Mouse (Mus musculus) limb, embryonic 14.5 days (tissue): Measurements from ENCODE around the gene Zswim4. TPM values are rescaled to one million over a fixed set of nuclear protein-coding genes. Genes with fewer than 3 reads are reported as not detected.

Experiments
- ATAC-seq: fragments of 200-750 bp; cut with Nextera tagmentation; 2 replicates; pipeline ENCODE4 v1.8.0; 2017; ENCODE audit warnings: low read depth, moderate number of reproducible peaks, moderate TSS enrichment; ENCODE audit not compliant: low FRiP score
- DNase-seq: peaks from one replicate; pipeline ENCODE4 v3.0.0-alpha.2; 2015; ENCODE audit warnings: low spot score
- H3K27ac ChIP-seq: fragments of 300-500 bp; sonication (generic); replicated peaks from 2 replicates; pipeline ENCODE4 v1.5.1; 2014; ENCODE audit warnings: low read depth, mild to moderate bottlenecking, low read length, moderate library complexity, mixed read lengths
- H3K27me3 ChIP-seq: fragments of 300-500 bp; sonication (generic); 2 replicates; pipeline ENCODE4 v1.6.1; 2014; ENCODE audit warnings: low read length, mixed read lengths; ENCODE audit not compliant: control insufficient read depth, insufficient read depth
- H3K36me3 ChIP-seq: fragments of 300-500 bp; sonication (generic); 2 replicates; pipeline ENCODE4 v1.6.1; 2014; ENCODE audit warnings: mild to moderate bottlenecking, low read length, moderate library complexity, mixed read lengths; ENCODE audit not compliant: control insufficient read depth, insufficient read depth
- H3K4me1 ChIP-seq: fragments of 300-500 bp; sonication (generic); 2 replicates; pipeline ENCODE4 v1.6.1; 2014; ENCODE audit warnings: antibody characterized with exemption, low read length, mixed read lengths; ENCODE audit not compliant: control insufficient read depth, insufficient read depth
- H3K4me2 ChIP-seq: fragments of 300-500 bp; sonication (generic); replicated peaks from 2 replicates; pipeline ENCODE4 v1.6.1; 2014; ENCODE audit warnings: low read depth, mild to moderate bottlenecking, low read length, moderate library complexity; ENCODE audit not compliant: severe bottlenecking
- H3K4me3 ChIP-seq: fragments of 300-500 bp; sonication (generic); replicated peaks from 2 replicates; pipeline ENCODE4 v1.5.1; 2014; ENCODE audit warnings: low read length
- H3K9ac ChIP-seq: fragments of 300-500 bp; sonication (generic); 2 replicates; pipeline ENCODE4 v1.6.1; 2014; ENCODE audit warnings: mild to moderate bottlenecking, low read depth, low read length, moderate library complexity; ENCODE audit not compliant: severe bottlenecking
- H3K9me3 ChIP-seq: fragments of 300-500 bp; sonication (generic); 2 replicates; pipeline ENCODE4 v1.6.1; 2016; ENCODE audit warnings: low read length; ENCODE audit not compliant: control insufficient read depth
- POLR2A ChIP-seq: fragments of 200-500 bp; IDR thresholded peaks from 2 replicates; pipeline ENCODE4 v1.8.0; 2012; ENCODE audit warnings: inconsistent platforms, mild to moderate bottlenecking, moderate library complexity, borderline replicate concordance; ENCODE audit not compliant: insufficient read depth, insufficient read length; ENCODE audit errors: extremely low read depth
- WGBS: fragments of 180-500 bp; shearing (Covaris S2); extraction: QIAGEN DNeasy Blood & Tissue Kit; methylation state at CpG from one replicate; pipeline ENCODE4 v1.1.7; 2014; 5-methylcytosine and 5-hydroxymethylcytosine counted together
- polyA plus RNA-seq, 2 experiments: library from polyadenylated mRNA; depleted of rRNA in 1 of 2; stranded (reverse) in 1 of 2; unstranded in 1 of 2; fragments of >200 nt; fragmentation: Nextera tagmentation in 1 of 2; extraction: Ambion mirVana in 1 of 2; gene quantifications; 2 replicates each; pipeline versions ENCODE4 v1.2.1 to v1.2.3; 2012 to 2014

Gene Zswim4
- polyA plus RNA-seq, 2 experiments, result 13.9 to 23.8 TPM

- Histone ChIP-seq H3K27ac (no peak overlapping the region), H3K36me3 (peaks cover 89% of the 10 kb centered on the region), H3K27me3 (no peaks in the 10 kb centered on the region), H3K4me3 (no peak overlapping the region), H3K9me3 (no peaks in the 10 kb centered on the region), H3K4me1 (0 out of 2 replicates have a peak, but pooled peaks cover 2% of the 10 kb centered on the region), H3K9ac (no peak overlapping the region), H3K4me2 (no peak overlapping the region)
- 94% methylated on average over 4 of the region's 4 CpGs for WGBS
- DNase-seq, result no peak
- ATAC-seq, result no peak
- TF ChIP-seq POLR2A, result no peak
These were observed 23.6 kb downstream of the Zswim4 start for GRCm38 (mm10) chr8:84213277-84213676.

DNA sequence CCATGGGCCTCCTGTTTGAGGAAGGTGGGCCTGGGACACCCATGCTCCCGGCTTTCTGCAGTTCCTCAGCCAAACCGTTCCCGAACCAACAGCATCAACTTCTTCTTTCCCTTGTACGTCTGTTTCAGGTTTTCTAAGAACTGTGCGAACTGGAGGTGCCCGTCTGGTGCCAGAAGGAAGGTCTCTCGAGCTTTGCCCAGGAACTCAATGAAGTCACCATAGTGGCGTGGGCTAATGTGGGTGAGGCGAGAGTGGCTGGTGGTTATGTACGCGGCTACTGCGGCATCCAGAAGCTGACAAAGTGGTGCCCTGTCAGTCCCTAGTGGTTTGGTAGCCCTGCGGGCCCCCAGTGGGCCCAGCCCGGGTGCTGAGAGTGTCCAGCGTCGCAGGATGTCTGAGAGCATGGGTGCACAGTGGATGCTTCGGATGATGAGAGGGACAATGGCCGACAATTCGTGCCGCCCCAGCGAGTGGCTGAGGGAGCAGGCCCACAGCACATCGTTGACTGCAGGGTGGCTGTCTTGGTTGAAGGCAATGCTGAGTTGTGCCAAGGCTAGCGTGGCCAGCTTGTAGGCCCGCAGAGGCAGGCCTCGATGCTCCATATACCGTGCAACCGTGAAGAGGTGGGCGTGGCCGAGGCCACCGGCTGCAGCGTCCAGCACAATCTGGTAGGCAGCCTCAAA lies 24.8 kb downstream of the Zswim4 start:
- Histone ChIP-seq H3K4me2 (no peak overlapping the region), H3K4me3 (no peak overlapping the region), H3K9ac (no peak overlapping the region), H3K4me1 (peaks cover 10% of the 10 kb centered on the region), H3K27ac (no peak overlapping the region), H3K9me3 (no peaks in the 10 kb centered on the region), H3K27me3 (no peaks in the 10 kb centered on the region), H3K36me3 (peaks cover 88% of the 10 kb centered on the region)
- no peak for DNase-seq
- 92% methylated on average over 31 of the region's 31 CpGs for WGBS
- TF ChIP-seq POLR2A, result no peak
- ATAC-seq, result no peak

DNA sequence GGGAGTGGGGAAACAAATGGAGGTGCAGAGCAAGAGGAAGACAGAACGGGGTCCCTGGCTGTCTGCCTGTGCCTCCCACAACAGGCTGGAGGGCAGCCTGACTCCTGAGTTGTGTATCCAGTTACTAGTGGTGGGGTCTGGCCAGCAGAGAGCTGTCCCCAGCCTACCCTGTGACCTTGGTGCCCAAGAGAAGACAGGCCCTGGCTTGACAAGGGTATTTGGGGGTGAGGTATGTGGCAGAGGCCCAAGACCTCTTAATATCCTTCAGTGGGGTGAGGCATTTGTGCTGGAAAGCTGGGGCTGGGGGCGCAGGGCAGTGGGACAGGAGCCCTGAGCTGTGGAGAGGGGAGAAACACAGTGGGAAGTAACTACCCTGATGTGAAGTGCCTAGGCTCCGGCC lies 25.7 kb downstream of the Zswim4 start:
- Histone ChIP-seq H3K27ac (no peak overlapping the region), H3K9ac (no peak overlapping the region), H3K4me3 (no peak overlapping the region), H3K4me1 (peaks cover 10% of the 10 kb centered on the region), H3K9me3 (no peaks in the 10 kb centered on the region), H3K36me3 (peaks cover 86% of the 10 kb centered on the region), H3K27me3 (no peaks in the 10 kb centered on the region), H3K4me2 (no peak overlapping the region)
- ATAC-seq (no peak), DNase-seq (no peak)
- no peak for TF ChIP-seq POLR2A
- WGBS, result 97% methylated on average over 3 of the region's 3 CpGs

DNA sequence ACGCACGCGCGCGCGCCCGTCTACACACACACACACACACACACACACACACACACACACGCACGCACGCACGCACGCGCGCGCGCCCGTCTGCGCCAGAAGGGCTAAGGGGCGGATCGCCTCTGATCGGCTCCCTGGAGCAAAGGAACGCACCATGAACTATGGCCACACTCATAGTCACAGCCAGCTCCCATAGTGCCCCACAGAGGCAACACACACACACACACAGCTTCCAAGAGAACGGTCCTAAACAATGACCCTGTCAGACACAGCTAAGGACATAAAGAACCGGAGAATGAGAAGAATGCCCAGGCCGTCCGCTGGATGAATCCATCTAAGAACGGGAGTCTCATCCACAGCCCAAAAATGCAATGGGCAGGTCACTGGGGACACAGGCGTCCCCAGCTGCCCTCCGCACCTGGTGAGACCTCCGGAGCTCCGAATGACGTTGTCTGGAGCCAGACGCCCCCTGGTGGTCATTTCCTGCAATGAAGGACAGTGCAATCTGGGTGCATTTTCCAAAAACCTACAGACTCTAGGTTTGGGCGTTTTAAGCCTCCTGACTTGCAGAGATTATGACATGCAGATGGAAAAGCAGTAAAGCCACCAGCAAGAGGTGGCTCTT lies 26.6 kb downstream of the Zswim4 start:
- no peaks in the 10 kb centered on the region for H3K27me3 ChIP-seq
- no peak overlapping the region for H3K9ac ChIP-seq
- H3K36me3 ChIP-seq, result peaks cover 84% of the 10 kb centered on the region
- no peak overlapping the region for H3K4me3 ChIP-seq
- no peak overlapping the region for H3K27ac ChIP-seq
- peak; percentile 84 for DNase-seq
- H3K4me1 ChIP-seq, result peaks cover 10% of the 10 kb centered on the region
- WGBS, result 62% methylated on average over 34 of the region's 34 CpGs
- ATAC-seq, result peak; percentile 66; the same call in 1 of the 2 replicates
- no peaks in the 10 kb centered on the region for H3K9me3 ChIP-seq
- H3K4me2 ChIP-seq, result no peak overlapping the region
- TF ChIP-seq POLR2A, result no peak

DNA sequence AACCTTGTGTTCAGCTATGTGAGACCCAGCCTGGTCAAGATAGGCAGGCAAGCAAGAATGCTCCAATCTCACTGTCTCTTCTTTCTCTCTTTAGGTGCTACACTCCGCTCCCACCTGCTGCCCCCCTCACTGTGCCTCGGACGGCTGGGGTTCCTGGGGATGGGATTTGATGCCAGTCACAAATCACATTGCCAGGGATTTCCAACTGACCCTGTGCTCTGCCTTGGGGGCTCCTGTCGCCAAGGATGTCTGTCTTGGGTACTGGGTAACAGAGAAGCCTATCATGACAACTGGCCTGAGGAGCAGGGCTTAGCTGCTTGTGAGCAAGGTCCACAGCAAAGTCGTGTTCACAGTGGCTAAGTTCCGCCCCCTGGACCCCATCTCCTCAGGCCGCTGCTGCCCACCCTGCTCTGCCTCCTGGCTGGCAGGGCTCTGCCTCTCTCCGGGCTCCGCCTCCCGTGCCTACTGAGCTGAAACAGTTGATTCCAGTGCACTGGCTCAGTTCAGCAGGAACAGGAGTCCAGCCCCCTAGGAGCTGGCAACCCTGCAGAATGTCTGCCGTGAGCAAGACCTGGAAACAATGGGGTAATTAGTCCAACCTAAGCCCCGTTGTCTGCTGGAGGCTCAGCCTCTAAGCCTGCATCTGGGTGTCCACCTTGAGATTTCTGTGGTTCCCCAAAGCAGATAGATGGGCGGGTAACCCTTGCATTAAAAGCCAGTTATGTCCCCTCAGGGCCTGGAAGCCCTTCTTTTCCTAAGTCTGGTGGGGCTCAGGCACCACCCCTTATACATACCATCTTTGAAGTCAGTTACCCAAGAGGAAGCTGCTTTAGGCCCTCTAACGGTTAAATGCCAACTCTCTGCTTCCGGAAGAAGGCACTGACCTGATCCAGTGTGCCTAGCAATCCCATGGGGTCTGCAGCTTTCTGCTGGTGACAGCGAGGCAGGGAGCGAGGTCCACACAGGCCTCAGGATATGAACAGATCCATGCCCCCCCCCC lies 28.2 kb downstream of the Zswim4 start:
- Histone ChIP-seq H3K9ac (no peak overlapping the region), H3K36me3 (peaks cover 81% of the 10 kb centered on the region), H3K9me3 (no peaks in the 10 kb centered on the region), H3K27ac (no peak overlapping the region), H3K4me1 (peaks cover 14% of the 10 kb centered on the region), H3K27me3 (no peaks in the 10 kb centered on the region), H3K4me2 (no peak overlapping the region), H3K4me3 (no peak overlapping the region)
- no peak for TF ChIP-seq POLR2A
- ATAC-seq (no peak), DNase-seq (no peak)
- 53% methylated on average over 17 of the region's 17 CpGs for WGBS
